Mouse (Mus musculus): ENCODE measurements around the gene Arhgap42.

The Arhgap42 gene

GRCm38 (mm10) chr9:9208205-9208604, 30.7 kb downstream of the Arhgap42 start:
- no peak for DNase-seq

- DNase-seq = no peak
These were observed 31.6 kb downstream of the Arhgap42 start for GRCm38 (mm10) chr9:9207251-9207650.

- peak in 1 of 2 experiments; percentile 32 for DNase-seq
These were observed 38.0 kb downstream of the Arhgap42 start for GRCm38 (mm10) chr9:9200827-9201388.

DNA sequence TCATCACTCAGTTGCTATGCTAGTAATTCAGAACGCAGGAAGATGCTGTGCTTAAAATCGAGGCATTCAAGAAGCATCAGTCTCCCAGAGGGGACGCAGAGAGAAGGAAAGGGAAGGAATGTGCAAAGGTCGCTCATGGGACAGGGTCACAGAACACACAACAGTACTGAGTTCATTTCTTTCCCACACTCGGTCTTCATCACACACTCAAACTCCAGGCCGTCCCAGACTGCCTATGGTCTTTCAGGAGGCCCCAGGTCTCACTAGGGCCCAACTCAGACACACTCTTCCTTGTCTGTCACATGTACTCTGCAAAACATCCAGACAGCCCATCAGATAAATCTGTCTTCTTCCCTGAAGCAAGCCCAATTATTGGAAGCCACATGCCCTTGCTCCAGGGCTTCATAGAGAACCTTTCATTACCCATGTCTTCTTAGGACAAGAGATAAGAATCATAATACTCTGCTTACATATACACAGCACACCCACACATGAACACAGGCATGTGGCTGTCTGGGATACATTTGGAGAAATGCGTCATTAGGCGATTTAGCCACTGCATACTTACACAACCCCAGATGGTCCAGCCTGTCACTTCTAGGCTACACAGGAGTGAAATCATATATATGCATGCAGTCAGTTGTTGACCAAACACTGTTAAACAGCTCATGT, 39.6 kb downstream of the Arhgap42 start:
- DNase-seq = no peak

DNA sequence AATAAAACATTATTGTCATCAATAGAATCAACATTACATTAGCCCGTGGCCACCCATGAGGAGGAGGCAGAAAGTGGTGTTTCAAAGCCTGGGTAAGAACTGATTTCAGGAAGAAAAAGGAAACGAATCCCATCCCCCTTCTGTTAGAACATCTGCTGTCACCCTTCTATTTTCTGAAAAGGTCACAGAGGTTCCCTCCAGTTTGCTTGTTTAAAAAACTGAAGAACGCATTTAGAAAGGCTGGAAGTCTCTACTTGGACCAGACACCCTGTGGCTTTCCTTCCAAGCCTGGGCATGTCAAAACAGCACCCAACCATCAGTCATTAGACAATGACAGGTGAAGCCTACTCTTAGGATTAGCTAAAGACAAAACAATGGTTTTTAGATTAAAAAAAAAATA, 40.3 kb downstream of the Arhgap42 start:
- no peak for DNase-seq

GRCm38 (mm10) chr9:9196046-9196445, 42.9 kb downstream of the Arhgap42 start:
- DNase-seq = no peak

DNA sequence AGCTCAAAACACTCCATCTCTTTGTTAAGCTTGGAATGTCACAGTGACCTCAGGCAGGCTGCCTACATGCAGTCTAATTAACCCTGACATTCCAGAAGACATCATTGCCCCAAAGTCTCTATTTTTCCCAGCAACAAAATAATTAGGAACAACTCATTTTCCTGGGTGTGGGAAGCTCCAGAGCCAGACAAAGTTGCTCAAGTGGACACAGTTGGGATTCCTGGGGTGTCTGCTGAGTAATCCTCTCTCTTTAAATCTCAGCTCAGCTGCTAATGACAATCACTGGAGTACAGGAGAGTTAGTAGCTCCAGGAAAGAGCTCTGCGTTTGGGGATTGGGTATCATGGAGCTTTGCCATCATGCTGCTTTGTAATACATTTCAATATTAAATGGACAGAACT, 44.4 kb downstream of the Arhgap42 start:
- DNase-seq = no peak

DNA sequence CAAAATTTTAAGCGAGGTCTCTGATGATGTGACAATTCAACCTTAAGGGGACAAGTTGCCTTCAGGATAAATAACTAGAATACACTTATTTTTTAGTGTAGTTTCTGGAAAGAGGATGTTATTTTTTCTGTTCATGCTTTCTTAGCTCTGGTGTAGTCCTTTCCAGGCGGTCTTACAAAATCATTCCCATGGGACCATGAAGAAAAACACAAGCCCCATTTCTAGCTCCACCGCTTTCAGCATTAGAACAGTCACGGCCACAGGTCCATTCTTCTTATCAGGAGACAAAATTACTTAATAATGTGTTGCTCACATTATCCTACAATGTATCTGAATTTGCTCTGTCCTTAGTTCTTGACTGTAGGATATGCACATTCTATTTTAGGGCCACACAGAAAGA, 46.2 kb downstream of the Arhgap42 start:
- DNase-seq = no peak

GRCm38 (mm10) chr9:9190835-9191234, 48.1 kb downstream of the Arhgap42 start:
- no peak for DNase-seq

- DNase-seq = no peak
These were observed 50.7 kb downstream of the Arhgap42 start for GRCm38 (mm10) chr9:9188167-9188566.

- DNase-seq = no peak
These were observed 61.2 kb downstream of the Arhgap42 start for GRCm38 (mm10) chr9:9177745-9178144.

- no peak for DNase-seq
These were observed 64.0 kb downstream of the Arhgap42 start for GRCm38 (mm10) chr9:9174924-9175323.

DNA sequence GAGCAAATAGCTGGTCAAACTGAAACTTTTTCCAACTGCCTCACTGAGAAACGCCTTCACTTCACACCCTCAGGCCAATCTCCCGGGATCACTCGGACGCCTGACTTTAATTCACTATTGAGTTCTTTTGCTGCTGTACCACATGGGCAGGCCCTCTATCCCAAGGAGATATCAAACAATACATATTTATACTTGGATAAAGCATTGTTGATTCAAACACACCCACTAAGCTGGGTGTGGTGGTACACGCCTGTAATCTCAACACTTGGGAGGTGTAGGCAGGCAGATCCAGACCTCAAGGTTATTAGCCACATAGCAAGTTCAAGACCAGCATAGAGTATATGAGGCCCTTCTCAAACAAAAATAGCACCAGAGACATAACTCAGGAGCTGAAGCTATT, 64.7 kb downstream of the Arhgap42 start:
- no peak for DNase-seq

DNA sequence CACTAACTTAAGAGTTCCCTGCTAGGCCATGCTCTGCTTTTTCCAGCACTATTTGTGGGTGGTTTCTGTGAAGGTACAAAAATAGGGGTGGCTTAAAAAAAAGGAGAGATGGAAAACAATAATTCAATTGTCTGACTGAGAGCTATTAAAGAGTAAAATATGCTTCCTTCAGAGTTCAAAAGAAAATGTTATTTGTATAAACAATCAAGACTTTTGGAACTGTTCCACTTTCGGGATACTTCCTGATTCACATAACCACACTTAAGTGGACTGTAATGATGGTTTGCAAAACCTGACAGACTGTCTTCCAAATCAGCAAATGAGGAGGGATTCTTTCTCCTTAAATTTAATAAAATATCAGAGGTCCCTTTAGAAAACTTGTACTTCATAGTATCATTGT, 65.8 kb downstream of the Arhgap42 start:
- DNase-seq = no peak

DNA sequence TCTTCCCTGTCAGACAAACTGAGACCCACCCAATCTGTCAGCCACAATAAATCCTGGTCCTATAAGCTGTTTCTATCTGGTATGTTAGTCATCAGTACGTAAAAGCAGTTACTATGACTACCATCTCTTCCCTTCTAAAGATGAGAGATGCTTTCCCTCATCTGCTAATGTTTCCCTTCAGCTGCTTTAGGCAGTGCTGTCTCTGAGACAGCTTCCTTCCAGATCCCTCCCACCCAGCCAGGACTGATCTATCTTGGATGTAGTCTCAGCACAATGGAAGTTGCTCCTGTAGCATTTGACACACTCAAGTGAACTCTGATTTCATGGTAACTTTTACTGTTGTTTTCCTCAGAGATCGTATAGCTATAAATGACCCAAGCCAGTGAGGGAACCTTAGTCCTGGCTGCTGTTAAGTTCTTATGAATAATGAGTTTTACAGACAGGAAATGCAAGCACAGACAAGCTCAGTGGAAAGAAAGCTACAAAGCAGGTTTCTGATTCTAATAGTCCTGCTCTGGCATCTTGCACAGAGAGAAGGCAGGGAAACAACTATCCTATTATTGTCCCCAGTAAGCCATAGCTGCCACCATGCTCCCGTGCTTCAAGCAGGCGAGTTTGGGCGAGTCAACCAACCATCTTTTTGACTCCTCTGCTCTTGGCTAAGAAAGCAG, 67.6 kb downstream of the Arhgap42 start:
- no peak for DNase-seq

GRCm38 (mm10) chr9:9165641-9166063, 73.2 kb downstream of the Arhgap42 start:
- DNase-seq = peak; percentile 74 to 84

- DNase-seq = no peak
These were observed 78.2 kb downstream of the Arhgap42 start for GRCm38 (mm10) chr9:9160736-9161135.

DNA sequence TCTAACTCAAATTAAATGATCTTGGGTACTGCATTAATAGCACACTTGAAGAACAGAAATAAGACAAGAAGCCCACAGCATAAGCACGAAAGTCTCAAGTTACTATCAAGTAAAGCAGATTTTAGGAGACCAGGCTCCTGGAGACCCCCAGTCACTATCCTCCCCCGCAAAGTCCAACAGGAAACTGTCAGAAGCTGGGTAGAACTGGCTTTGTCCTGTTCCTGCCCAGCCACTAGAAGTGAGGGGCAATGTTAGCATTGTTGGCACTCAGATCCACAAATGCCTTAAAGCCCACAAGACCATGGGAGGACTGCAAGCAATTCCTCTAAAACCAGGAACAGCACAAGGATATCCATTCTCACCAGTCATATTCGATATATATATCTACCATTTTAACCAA, 80.7 kb downstream of the Arhgap42 start:
- no peak for DNase-seq

- no peak for DNase-seq
These were observed 81.5 kb downstream of the Arhgap42 start for GRCm38 (mm10) chr9:9157425-9157824.

GRCm38 (mm10) chr9:9154636-9155035, 84.3 kb downstream of the Arhgap42 start:
- no peak for DNase-seq

DNA sequence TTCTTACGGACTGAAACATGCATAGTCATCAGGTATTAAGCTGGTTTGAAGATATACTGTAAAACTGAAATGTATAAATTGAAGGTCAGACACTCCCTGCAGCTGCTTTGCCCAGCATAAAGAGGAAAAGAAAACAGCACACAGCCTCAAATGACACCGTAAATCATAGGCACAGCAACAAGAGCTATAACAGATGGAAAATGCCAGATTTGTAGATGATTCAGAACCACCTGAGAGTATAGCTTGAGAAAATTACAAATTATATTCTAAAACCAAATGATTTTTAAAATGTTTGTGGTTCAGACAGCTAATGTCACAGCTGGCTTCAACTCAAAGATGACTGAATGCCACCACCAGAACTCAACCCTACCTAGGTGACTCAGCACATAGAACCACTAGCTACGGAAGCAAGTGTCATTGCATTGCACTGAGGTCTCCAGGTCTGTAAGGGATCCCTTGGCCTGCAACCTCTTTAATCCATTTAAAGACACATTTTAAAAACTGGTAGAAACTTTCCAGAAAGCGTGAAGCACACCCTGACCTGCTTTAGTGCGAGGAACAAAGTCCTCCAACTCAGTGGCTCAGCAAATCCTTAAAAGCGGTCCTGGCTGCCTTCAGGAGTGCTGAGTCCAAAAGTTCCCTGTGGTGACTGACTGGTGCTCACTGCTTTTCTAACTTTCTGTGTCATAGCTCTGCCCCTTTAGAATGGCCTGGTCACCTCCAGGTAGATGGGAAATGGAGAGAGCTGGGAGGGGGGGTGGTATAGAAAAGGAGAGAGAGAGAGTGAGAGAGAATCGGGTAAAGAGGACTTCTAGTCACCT, 94.4 kb downstream of the Arhgap42 start:
- no peak for DNase-seq

- no peak for DNase-seq
These were observed 95.8 kb downstream of the Arhgap42 start for GRCm38 (mm10) chr9:9143102-9143501.

DNA sequence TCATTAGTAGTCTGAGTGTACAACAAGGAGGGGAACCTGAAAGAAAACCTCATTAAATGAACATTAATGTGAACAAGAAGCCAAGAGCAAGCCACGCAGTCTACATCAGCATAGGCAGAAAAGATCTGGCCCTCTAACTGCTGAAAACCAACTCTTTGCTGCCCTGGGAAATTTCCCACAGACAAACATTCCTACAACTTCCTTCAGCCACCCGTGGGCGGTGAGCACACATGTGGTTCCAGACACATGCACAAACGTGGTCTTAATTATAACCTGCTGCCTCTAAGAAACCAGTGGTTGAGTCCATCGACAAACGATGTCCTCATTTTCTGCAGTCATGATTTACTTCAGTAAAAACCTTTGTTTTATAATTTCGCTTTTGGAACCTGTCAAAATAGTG, 96.3 kb downstream of the Arhgap42 start:
- no peak for DNase-seq

GRCm38 (mm10) chr9:9142144-9142543, 96.8 kb downstream of the Arhgap42 start:
- no peak for DNase-seq

Measured in lung, postnatal 4 days (tissue).